Mouse (Mus musculus): Measurements from ENCODE around the gene Pde3b.
"Not testable (repeated sequence)": the region's sequence is repeated elsewhere in the genome, so short reads cannot be mapped to it uniquely, and the experiment has no call there.

Pde3b gene

DNA sequence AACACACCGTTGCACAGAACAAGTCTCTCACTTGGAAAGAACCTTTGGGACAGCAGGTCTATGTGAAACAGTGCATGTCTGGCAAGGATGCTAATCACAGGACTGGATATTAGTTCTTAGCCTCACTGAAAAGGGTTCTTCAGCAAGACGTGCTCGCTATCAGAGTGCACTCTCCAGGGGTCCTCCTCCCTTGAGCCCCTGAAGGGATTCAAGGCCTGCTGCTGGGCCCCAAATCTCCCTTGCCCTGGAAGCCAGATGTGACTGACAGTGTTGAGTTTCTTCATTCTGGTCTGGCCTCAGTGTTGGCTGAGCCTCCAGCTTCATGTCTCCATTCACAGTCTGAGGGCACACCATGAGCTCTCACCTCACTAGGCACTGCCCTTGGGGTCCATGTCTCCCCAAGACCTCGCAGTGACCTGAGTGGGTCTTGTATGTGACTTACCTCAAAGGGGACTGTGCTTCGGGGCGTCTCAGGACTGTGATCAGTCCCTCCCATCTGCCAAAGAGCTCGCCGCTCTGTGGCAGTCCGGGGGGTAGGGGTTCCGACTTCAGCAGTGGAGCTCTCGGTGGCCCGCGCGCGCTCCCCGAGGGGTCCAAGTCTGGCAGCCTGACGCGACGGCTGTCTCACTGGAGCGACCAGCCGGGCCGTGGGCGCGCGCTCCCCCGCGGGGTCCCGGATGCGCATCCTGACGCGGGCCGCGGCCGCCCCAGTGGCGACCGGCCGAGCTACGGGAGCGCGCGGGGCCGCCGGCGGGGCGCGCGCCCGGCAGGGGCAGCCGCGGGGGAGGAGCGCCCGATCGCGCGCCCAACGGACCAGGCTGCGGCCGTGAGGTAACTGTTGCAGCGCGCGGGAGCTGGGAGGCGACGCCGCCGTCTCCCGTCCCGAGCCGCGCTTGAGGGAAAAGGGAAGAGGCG is at the start of gene Pde3b:
Gene Pde3b (plus strand): TSS at position 861 of the 915 bp plus-strand sequence.
- peak; percentile 28 for DNase-seq (ENCODE audit: low spot score)

DNA sequence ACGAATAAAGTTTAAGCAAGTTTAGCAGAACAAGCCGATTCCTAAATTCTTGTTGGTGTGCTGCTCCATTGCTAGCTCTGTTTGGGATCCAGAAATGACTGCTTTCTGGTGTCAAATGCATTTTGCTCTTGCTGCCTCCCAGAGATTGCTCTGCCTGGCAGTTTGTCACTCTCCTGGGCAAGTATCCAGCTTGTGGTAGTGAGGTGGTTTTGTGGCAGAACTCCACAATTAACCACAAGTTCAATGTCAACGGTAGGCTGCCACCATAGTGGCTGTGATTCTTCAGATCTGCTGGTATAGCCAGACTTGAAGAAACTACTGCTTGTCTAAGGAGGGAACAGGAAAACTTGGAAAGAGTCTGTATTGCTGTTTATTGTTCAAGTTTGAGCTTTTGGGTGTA is 13.0 kb upstream of the Pde3b start:
- no peak for DNase-seq (ENCODE audit: low spot score)

DNA sequence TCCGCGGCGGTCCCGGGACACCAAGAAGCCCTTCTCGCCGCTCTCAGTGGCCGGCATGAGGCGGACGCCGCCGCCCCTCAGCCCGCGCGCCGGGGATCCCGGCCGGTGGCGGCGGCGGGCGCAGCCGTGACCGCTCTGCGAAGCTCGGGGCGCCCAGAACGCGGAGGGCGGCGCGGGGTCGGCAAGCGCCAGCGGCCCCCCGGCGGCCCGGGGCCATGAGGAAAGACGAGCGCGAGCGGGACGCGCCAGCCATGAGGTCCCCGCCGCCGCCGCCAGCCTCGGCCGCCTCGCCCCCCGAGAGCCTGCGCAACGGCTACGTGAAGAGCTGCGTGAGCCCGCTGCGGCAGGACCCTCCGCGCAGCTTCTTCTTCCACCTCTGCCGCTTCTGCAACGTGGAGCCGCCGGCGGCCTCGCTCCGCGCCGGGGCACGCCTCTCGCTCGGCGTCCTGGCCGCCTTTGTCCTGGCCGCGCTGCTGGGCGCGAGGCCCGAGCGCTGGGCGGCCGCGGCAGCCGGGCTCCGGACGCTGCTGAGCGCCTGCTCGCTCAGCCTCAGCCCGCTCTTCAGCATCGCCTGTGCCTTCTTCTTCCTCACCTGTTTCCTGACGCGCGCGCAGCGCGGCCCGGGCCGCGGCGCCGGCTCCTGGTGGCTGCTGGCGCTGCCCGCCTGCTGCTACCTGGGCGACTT is 397 bp downstream of the Pde3b start:
- DNase-seq (ENCODE audit: low spot score) = peak; percentile 28

DNA sequence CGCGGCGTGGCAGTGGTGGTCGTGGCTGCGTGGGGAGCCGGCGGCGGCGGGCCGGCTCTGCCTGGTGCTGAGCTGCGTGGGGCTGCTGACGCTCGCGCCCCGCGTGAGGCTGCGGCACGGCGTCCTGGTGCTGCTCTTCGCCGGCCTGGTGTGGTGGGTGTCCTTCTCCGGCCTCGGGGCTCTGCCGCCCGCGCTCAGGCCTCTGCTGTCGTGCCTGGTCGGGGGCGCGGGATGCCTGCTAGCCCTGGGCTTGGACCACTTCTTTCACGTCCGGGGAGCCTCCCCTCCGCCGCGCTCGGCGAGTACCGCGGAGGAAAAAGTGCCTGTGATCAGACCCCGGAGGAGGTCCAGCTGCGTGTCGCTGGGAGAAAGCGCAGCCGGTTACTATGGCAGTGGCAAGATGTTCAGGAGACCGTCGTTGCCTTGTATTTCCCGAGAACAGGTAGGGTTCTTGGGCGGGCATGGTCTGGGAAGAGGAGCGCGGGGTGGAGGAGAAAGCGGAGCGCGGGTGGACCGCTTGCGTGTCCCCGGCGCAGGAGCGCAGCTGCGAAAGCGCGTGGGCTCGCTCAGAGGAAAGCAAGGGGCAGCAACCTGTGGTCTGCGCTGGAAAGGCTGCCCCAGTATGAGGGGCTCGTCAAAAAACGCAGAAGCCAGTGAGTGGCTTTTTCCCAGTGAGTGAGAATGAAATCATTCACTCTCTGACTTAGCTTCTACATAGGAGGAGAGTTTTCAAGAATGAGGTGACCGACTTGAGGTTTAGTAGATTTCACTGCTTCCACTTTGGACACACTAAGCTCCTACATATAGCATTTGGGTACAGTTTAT is 1.2 kb downstream of the Pde3b start:
- peak; percentile 11 for DNase-seq (ENCODE audit: low spot score)

DNA sequence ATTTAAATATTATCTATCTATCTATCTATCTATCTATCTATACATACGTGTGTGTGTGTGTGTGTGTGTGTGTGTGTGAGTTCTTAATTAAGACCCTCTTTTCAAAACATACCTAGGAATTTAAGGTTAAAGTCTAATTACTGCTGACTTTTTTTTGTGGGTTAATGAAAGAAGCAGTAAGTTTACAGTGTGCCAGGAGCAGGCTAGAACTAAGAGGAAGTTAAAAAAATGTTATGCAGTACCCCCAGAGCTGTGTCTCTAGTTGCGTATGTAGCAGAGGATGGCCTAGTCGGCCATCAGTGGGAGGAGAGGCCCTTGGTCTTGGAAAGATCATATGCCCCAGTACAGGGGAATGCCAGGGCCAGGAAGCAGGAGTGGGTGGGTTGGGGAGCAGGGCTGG is 4.2 kb downstream of the Pde3b start:
- DNase-seq (ENCODE audit: low spot score) = not testable (repeated sequence)

DNA sequence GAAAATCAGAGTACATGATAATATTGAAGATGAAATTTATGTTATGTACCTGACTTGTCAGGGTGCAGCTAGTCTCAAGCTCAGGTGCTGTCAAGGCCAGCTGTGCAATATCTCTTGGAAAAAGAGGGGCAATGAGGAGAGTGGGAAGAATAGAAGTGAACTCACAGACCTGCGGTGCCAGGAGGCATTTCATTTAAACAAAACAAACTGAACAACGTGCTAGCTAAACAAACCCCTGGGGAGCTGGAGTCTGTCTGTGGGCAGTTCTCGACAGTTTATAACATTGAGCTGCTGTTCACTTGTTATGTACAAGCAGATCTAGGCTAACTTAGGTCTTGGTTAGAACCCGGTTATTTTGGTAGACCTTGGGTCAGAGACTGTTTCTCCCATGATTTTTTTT is 5.8 kb downstream of the Pde3b start:
- DNase-seq (ENCODE audit: low spot score) = no peak

DNA sequence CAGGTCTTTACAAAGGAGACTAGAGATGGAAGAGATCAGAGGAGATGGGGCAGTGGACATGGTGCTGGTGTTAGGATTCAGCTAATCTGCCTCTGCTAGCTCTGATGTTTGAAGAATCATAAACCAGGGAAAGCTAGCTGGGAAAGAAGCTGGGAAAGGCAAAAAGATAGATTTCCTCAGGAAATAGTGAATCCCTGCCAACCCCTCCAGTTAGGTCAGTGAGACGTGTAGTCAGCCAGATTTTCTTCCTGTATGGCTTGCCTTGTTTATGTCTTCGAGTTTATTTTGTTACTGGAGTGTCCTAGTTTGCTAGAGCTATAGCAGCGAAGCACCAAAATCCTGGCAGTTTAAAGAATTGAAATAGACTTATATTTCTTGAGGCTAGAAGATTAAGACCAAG is 7.1 kb downstream of the Pde3b start:
- no peak for DNase-seq (ENCODE audit: low spot score)

DNA sequence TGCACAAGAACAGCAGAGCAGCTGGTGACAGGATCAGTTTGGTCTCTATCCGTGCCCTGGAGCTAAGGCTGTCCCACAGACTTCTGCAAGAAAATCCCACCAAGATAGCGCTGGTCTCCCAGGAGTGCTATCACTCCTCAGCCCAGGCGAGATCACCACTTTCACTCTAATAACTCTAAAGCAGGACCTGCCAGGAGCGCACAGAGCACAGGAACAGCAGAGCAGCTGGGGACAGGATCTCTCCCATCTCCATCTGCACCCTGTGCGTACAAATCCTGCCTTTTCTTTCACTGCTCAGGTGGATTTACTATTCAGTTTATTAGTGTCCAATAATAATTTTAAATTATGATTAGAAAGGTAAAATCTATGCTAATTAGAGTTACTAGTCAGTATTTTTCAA is 14.7 kb downstream of the Pde3b start:
- no peak for DNase-seq (ENCODE audit: low spot score)

DNA sequence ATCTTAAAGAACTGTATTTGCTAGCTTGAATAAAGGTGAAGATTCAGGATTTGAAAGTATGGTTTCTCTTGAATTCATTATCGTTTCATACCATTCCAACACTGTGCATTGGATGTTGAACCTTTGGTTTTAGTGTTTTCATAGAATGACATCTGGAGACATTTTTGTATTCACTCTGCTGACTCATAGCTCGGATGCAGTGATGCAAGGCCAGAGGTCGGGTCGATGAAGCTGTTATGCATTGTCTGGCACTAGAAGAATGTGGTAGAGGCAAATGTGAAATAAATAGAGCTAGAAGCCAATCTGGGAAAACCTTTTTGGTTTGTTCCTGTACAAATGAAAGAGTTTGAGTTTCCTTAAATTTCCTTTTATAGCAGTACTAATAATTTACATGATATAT is 16.9 kb downstream of the Pde3b start:
- DNase-seq (ENCODE audit: low spot score) = no peak

DNA sequence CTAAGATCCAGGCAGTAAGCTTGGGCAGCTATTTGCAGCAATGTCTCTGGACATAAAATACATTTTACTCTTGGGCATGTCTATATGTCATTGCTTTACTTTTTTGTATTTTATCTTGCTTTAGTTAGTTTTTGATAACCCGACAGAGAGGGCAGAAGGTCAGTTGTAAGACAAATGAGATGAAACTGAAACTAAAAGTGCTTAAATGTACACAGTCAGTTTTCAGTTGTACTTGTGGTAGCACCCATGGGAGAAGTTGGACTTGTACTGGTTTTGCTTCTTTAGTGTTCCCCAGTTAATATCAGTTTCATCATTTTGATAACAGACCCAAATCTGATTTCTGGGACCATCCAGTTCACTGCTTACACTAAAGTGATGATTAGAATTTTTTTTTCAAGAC is 24.6 kb downstream of the Pde3b start:
- DNase-seq (ENCODE audit: low spot score) = no peak

DNA sequence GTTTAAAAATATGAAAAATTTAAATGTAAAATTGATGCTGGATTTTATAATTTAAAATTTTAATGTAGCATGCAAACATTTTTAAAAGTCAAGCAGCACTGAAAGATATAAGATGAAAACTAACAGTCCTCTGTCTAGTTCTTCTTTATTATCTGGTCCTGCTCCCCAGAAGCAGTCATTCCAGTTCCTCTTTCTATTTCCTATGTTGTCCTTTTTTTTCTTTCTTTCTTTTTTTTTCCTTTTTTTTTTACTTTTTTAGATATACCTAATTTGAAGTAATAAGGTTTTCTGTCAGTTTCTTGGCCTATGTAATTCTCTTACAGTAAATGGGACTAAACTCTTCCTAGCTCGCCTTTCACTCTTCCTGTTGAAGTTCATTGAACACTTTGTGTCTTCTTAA is 25.4 kb downstream of the Pde3b start:
- DNase-seq (ENCODE audit: low spot score) = no peak

DNA sequence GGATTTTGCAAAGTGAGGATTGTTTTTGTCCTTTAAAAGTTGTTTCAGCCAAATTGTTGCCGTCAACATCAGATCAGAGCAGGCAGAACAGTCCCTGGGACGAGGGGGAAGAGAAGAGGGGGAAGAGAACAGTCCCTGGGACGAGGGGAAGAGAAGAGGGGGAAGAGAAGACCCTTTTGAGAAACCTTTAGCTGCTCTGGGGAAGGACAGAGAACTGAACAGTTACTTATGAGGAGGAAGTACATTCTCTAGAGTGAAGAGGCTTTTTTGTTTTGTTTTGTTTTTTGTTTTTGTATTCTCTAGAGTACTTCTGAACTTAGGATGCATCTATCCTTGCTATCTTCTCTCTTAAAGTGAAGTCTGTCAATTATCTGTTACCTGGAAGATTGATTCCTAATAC is 37.8 kb downstream of the Pde3b start:
- no peak for DNase-seq (ENCODE audit: low spot score)

DNA sequence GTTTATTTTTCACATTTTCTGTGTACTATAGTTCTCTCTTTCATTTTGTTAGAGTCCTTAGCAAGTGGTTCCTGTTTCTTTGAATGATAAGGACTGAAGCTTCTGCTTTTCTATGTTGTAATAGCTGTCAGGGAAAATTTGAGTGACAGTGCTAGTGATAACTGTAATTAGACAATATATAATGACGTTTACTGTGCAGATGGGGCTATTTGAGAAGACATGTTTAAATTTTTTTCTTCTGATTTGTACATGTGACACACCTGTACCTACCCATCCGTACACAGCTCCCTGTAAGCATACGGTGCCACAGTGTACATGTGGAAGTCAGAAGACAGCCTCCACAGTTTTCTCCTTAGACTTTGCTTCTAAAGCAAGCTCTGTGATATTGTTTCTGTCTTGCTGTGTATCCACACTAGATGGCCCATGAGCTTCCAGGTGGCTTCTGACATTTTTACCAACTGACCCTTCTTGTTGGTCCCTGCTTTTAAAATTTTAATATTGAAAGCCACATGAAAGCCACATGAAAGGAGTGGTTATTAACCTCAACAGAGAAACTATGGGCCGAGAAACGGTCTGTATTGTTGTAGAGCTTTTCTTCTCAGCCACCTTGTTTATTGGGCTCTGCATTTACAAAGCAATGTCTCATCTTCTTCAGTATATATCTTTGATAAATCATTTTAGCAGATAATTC is 38.4 kb downstream of the Pde3b start:
- no peak for DNase-seq (ENCODE audit: low spot score)

DNA sequence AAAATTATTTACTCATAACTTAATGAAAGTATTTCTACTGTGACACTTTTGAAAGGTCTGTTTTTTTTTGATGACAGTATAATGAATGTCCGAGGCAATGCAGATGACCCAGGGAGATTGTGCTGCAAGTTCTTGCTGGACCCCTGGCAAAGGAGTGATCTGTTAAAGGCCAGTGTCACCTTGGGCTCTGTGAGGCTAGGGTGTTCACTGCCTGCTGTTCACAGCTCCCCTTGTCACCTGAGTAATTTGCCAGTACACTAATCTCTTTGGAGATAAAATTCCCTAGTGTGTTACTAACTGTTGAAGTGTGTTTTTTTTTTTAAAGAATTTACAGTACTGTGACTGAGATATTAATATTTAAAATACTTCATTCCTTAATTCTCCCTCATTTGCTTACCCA is 39.8 kb downstream of the Pde3b start:
- no peak for DNase-seq (ENCODE audit: low spot score)

DNA sequence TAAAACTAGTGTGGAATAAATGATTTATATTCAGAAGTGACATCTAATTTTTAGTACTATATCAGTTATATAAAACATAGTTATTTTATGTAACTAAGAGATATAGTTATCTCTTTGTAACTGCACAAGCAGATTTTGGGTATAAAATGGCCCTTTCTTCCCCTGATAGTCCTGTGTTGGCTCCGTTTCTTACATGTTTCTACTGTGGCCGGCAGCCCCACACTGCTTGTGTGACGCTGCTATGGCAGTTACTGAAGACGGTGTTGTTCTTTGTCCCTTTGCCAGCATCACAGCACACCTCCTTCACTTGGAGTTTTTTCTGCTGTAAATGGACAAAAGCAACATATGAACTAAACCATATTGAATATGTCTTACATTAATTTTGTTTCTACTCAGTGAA is 41.8 kb downstream of the Pde3b start:
- no peak for DNase-seq (ENCODE audit: low spot score)

DNA sequence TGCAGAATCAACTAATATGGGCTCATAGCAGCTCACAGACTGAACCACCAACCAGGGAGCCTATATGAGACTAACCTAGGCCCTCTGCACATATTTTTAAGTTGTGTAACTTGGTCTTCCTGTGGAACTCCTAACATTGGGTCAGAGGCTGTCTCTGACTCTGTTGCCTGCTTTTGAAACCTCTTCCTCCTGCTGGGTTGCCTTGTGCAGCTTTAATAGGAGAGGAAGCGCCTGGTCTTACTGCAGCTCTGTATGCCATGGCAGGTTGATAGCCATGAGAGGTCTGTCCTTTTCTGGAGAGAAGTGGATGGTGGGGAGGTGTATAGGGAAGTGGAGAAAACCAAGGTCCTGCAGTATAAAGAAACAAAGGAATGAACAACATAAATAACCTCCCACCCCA is 44.8 kb downstream of the Pde3b start:
- DNase-seq (ENCODE audit: low spot score) = no peak

DNA sequence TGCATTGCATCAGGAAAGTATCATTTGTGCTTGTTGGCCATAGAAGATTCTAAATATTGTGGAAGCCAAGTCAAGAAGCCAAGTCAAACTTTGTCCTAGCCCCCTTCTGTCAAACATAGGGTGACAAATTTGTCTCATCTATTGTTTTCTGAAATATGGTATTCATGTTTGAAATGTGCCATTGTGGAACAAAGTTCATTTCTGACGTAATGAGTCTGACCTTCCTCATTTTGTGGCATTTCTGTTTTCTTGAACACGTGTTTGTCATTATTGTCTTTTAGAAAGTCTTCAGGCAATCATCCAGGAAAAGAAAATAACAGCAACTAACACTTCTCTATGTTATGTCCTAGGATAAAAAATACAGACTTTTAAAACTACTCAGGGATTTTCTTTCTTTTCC is 46.6 kb downstream of the Pde3b start:
- no peak for DNase-seq (ENCODE audit: low spot score)

DNA sequence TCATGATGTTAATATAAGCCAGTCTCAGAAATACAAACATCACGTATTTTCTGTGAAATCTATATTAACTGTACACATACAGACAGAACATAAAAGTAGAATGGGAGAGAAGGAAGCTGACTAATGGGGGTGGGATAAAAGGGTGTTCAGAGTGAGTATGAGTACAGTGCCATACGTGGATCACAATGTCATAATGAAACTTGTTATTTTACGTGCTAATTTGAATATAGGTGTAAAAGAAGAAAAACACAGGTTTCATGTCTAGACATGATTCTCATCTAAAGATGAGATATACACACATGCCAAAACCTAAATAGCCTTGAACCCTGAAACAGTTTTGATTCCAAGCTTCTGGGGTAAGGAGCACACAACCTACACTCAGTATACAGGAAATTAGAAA is 51.3 kb downstream of the Pde3b start:
- no peak for DNase-seq (ENCODE audit: low spot score)

DNA sequence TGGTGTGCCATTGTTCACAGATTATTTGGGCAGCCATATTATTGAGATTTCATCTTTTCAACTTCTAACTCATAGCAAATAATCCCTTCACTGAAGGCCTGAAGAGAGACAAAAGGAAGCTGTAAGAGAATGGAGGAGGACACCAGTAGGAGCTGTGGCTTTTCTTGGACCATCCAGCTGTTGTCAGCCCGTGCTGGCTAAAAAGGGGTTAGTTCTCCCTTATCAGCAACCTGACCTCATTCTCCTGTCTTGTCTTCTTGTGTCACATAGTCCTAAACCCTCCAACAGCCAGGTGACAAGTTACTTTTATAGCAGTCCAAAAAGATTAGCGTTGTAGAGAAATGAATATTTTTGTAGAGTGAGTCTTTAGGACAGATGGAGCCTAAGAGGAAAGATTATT is 57.4 kb downstream of the Pde3b start:
- DNase-seq (ENCODE audit: low spot score) = no peak

DNA sequence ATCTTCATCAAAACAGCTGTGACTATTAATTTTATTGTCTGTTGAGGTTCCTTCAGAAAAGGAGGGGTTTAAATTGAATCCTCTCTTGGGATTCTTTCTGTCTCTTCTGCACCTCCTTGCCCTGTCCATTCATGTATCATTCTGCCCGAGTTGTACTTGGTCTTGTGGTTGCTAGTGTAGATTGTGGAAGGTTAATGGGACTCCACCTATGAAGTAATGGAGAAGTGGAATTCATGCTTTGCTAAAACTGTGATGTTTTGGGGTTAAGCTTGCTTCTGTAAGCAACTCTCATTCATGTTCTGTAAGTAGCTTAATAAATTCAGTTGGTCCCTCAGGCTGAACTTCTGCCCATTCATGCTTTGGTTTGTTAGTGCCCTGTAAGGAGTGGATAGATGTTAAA is 59.8 kb downstream of the Pde3b start:
- no peak for DNase-seq (ENCODE audit: low spot score)

DNA sequence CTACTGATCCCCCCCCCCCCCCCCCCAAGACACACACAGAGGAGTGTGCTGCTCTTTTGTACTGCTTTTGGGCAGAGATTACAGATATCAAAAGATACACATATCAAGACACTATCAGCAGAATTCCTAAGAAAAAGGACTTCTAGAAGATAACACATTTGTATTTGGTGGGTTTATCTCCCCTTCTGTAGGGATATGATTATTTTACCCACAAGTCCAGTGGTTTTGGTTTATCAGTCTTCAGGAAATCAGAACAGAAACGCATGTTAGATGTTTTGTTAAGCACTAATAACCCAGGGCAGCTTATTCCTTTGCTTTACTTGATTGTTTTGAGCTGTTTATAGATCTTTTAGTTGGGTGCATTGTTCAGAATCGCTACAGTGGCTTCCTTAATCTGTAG is 62.8 kb downstream of the Pde3b start:
- DNase-seq (ENCODE audit: low spot score) = no peak

DNA sequence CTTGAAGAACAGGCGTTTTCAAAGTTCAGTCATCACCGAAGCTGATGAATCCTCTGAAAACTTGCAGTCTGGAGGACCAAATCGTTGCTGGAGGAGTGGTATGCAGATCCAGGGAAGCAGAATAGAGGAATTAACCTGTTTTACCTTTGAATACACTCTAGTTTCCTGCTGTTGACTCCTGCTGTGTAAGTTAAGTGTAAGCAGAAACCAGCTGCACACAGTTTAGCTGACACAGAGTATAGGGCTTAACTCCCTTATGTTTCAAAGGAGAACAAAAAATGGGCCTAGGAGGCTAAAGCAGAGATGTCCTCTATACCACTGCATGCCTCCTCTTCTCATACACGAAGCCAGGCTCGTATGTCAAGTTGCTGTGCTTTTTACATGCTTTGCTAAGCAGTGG is 63.8 kb downstream of the Pde3b start:
- no peak for DNase-seq (ENCODE audit: low spot score)
